Mouse (Mus musculus) embryo, embryonic 11 days (tissue): ENCODE measurements at regions not wholly inside any gene's neighbourhood (a gene's known extent, or its start where the extent isn't known, plus 50 kb on each side); places are given as distances from the start of the nearest gene placed in this dataset.
A peak's percentile ranks its signal among the peaks of the same experiment; 100 is the strongest.

ENCODE experiments used
- DNase-seq: peaks from one replicate; pipeline ENCODE4 v3.0.0-alpha.2; 2015

DNA sequence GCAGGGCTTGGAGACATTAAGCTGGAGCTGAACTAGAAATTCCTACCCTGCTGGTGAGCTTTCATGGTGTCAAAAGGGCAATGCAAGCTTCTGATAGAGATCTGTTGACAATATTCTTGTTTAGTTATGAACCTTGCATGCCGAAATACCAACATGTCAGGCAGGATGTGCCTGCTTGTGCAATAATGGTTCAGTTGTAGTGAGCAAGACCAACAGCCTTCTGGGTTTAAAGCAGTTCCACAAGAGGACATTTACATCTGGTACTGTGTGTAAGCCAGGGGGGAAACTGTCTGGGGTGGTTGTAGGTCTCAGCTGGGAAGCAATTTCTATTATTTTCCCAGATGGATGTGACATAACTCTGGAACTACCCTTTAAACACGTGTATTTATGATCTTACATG lies 987.6 kb upstream of the Gm38303 start:
- DNase-seq: no peak

DNA sequence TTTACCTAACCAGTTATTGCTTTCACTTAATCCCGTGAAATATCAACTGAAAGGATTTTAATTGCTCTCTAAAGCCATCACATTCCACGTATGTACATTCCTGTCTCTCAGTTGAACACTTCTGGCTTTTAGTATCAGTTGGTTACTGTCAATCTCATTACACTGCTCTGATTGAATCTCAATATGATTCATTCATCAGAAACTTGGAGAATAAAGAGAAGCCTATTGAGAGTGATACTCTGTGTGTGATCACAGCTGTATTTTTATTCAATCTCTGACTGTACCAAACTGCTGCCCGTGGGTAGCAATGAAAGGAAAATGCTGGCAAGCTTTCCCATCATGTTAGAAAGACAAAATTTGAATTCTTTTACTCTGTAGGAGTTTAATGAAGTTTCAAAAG lies 957.5 kb upstream of the Gm38303 start:
- DNase-seq: no peak

DNA sequence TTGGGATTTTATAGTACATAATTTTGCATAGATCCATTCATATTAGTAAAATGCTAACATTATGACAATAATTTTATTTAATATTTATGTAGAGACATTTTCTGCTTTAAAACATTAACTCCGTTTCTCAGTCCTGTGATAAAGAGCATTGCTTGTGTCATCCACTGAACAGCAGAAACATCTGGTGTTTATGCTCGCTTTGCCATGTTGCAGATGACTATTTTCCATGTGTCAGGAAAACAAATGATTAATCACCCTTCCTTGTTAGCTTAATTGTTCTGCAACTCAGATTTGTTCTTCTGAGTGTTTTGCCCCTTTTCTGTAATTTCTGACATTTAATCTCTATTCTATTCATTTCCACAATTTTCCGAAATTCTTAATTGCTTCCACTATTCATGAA lies 925.6 kb upstream of the Gm38303 start:
- no peak for DNase-seq

DNA sequence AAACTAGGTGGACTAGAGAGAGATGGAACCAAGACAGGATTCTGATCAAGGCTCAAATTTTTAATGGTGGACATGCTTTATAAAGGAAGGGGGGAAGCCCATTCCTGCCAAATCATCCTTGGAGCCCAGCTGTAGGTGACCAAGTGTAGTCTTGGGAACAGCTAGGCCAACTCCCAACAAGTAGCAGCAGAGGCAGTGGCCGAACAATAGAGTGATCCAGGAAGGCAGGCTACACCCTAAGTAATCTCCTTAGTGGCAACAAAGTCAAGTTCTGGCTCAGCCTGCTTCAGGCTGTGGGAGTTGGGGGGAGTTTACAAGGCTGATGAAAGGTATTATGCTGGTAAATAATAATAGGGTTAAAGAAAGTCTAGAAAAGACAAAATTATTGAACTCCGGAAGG lies 878.5 kb upstream of the Gm38303 start:
- no peak for DNase-seq

DNA sequence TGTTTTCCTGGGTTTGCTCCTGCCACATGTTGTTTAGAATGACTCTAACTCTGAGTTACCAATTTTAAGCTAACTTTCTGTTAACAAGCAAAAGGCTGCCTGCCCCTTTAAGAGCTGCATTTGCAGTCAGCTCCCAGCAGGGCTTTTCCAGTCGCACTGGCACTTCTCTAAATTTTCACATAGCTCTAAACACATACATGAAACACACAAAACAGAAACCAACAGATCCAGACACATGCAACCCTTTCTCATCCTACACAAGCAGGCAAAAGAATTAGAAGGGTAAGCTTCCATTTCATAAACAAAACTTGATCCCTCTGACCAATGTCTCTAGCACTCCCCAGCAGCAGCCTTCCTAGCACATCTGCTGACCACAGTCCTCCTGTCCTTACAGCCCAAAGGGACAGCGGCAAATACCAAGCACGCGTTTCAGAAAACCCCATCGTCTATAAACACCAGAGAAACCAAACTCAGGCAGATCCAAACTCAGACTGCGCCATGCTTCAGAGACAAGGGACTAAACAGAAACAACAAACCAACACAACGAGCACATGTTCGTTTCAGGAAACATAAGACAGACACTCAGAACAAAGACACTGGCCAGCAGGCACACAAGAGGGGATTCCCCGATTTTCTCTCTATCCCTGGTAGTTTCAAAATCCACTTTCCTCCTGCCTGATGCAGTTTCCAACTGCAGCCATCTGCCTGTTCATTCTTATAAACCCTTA lies 877.6 kb upstream of the Gm38303 start:
- DNase-seq: peak; percentile 50

DNA sequence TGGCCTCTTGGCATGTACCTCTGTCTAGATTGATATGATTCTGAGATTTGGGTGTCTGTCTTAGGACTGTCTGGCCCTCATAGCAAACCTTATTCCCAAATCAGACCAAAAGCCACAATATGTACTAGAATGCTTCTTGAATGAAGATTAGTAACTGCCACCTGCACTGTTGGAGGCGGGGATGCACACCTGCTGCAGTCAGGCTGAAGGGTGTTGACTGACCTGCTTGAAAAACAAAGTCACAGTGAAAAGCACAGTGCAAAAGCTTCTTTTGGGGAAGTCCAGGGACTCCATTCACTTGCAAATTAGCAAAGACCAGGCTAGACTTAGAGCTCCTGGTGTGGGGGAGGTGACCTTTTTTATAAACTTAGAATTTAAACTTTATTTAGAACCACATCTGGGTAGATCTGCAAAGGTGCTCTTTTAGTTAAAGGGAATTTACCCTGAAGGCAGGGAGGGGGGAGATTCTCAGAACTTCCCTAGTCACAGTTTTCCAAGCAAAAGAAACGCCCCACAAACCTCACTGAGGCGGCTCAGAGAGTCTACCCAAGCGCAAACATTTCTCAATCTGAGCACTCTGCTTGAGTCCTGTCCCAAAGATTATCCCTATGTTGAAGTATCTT lies 876.9 kb upstream of the Gm38303 start:
- peak; percentile 4 for DNase-seq

DNA sequence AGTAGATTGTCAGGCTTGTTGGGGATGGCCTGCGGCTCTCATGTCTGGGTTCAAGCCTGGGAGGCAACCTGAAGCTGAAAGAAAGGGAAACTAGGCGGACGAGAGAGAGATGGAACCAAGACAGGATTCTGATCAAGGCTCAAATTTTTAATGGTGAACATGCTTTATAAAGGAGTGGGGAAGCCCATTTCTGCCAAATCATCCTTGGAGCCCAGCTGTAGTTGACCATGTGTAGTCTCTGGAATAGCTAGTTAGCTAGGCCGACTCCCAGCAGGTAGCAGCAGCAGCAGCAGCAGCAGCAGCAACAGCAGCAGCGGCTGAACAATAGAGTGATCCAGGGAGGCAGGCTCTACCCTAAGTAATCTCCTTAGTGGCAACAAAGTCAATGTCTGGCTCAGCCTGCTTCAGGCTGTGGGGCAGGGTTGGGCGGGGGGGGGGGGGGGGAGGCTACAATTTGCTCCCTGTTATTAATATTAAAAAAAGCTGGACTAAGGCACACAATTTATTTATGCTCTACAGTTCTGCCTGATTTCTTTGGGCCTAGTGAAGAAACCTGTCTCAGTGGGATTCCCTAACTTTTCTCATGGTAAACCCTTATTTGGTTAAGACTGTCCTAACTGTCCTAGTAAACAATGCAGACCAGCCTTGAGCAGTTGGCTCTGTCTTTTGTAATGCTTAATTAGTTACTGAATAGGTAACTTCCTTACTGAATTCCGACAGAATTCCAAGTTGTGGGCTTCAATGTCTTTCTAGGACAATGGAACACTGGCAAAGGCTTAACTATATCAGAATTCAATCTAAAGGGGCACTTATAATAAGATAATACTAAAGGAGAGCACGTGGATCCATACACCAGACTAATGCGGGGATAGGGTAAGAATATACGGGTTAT lies 875.7 kb upstream of the Gm38303 start:
- DNase-seq: peak; percentile 4

DNA sequence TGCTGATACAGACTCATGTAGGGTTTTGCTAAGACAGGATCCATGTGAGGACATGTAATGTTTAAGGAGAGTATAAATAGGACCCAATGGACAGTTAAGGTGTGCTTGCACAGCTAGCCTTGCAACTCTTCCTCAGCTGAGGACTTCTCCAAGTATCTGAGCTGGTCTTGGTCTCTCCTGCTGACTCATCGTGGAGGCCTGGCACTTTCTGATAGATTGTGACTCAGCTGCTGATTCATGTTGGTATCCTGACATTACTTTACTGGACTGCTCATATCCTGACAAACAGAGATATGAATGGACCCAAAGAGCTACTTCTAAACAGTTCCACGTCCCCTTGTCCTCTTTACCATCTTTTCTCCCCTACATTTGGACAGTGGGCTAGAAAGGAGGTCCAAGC lies 838.5 kb upstream of the Gm38303 start:
- no peak for DNase-seq

DNA sequence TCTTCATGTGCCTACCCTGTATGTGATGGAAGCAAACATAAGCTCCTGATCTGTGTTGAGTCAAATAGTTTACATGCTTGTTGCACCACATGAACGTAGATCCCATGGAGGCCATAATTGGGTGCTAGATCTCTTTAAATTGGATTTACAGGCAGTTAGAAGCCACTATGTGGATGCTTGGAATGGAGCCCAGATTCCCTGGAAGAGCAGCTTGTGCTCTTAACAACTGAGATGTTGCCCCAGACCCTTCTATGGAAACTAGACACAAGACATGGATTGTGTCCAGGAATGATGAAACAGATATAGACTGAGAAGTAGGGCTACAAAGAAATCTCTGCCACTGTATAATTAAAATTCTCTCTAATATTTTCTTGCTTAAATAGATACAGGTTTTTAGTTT lies 819.9 kb upstream of the Gm38303 start:
- no peak for DNase-seq
